Mouse (Mus musculus): ENCODE results near the gene Fis1.

GRCm38 (mm10) chr5:136907587-136907986 lies 45.5 kb upstream of the Fis1 start:
- TF ChIP-seq EP300 (IDR thresholded peaks at IDR 0.05; ENCODE audit: low read length) (no peak), POLR2A (IDR thresholded peaks at IDR 0.05; ENCODE audit: low read depth, low read length) (no peak), SIN3A (IDR thresholded peaks at IDR 0.05; ENCODE audit: low read length) (no peak), CTCF (conservative IDR thresholded peaks at IDR 0.05 in 1 of 2, IDR thresholded peaks at IDR 0.05 in 1 of 2; ENCODE audit: low read depth in 2 of 2, low read length in 2 of 2) (no peak), CHD2 (IDR thresholded peaks at IDR 0.05; ENCODE audit: low read length) (no peak), MAFK (IDR thresholded peaks at IDR 0.05; ENCODE audit: insufficient replicate concordance, low read length) (no peak), NRF1 (IDR thresholded peaks at IDR 0.05; ENCODE audit: low read depth, low read length) (no peak), ZNF384 (IDR thresholded peaks at IDR 0.05; ENCODE audit: low read depth, low read length) (no peak), UBTF (IDR thresholded peaks at IDR 0.05; ENCODE audit: low read depth, low read length) (no peak), ELF1 (IDR thresholded peaks at IDR 0.05; ENCODE audit: low read depth, low read length) (no peak), ETS1 (conservative IDR thresholded peaks at IDR 0.05; ENCODE audit: low read depth, low read length) (0 out of 2 replicates have a peak, but pooled peaks have one; percentile 4), POLR2AphosphoS2 (IDR thresholded peaks at IDR 0.05; ENCODE audit: low read depth, low read length) (no peak), USF2 (conservative IDR thresholded peaks at IDR 0.05; ENCODE audit: low read depth, low read length) (no peak)
